Mouse (Mus musculus): ENCODE data around the gene Avpr1b.

GRCm38 (mm10) chr1:131583598-131583997 is 15.4 kb upstream of the Avpr1b start:
- TF ChIP-seq POLR2A (IDR thresholded peaks at IDR 0.05; ENCODE audit: borderline replicate concordance, extremely low read depth, insufficient read depth, insufficient read length, poor library complexity, severe bottlenecking), result no peak
- no peak for TF ChIP-seq CTCF (IDR thresholded peaks at IDR 0.05; ENCODE audit: borderline replicate concordance, extremely low read depth, insufficient read depth, insufficient read length)

Data from brain, embryonic 14.5 days (tissue).